Mouse (Mus musculus): ENCODE measurements around the gene Iqgap3. TPM values are rescaled to one million over a fixed set of nuclear protein-coding genes. Genes with fewer than 3 reads are reported as not detected.

Iqgap3 gene
- polyA plus RNA-seq, 1 experiment from 2014 or later: 23.8 TPM

DNA sequence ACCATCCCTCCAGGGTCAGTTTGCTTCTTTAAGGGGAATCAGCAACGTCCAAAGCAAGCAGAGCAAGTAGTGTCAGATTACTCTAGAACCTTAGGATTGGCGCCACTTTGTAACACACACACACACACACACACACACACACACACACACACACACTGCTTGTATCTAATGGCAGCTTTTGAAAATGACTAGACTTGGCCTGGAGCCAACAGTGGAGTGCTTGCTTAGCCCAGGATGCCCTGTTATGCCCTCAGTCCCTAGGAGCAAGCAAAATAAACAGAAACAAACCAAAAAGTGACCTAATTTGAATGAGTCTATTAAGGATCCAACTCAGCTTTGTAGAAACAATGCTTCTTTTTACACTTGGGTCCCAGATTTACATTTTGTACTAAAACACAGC lies 13.4 kb upstream of the Iqgap3 start:
- Histone ChIP-seq H3K36me3 (ENCODE audit: control insufficient read depth, insufficient read depth, low read length) (no peaks in the 10 kb centered on the region), H3K4me2 (ENCODE audit: low read length) (no peak overlapping the region), H3K4me1 (replicated peaks; ENCODE audit: control insufficient read depth, insufficient read depth, low read length) (no peaks in the 10 kb centered on the region), H3K9me3 (ENCODE audit: control insufficient read depth, low read length) (no peaks in the 10 kb centered on the region), H3K4me3 (ENCODE audit: low read depth, low read length) (no peak overlapping the region), H3K9ac (ENCODE audit: low read length) (no peak overlapping the region), H3K27me3 (replicated peaks; ENCODE audit: control insufficient read depth, insufficient read depth, low read length) (no peaks in the 10 kb centered on the region), H3K27ac (ENCODE audit: low read depth) (no peak overlapping the region)
- ATAC-seq (replicated peaks; ENCODE audit: low FRiP score, low TSS enrichment, low read depth) (no peak), DNase-seq (ENCODE audit: low spot score) (no peak)
- 24% methylated on average over 2 of the region's 2 CpGs for WGBS

DNA sequence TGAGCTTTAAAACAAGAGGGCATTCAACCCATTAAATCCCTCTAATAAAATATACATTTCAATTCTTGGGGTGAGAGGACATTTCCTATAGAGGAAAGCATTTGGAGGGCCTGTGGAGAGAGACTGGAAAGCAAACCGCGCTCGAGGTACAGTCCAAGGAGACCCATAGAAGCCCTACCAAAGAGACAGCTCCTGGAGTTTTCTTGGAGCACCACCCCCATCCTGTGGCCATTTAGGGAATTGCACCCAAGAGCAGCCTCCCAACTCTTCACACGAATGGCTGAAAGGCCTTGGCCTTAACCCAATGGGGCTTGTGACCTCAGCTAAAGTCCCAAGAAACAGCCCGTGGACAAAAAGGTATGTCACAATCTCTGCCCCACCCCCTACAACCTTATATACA lies 10.0 kb upstream of the Iqgap3 start:
- no peaks in the 10 kb centered on the region for H3K4me1 ChIP-seq (replicated peaks; ENCODE audit: control insufficient read depth, insufficient read depth, low read length)
- H3K9ac ChIP-seq (ENCODE audit: low read length): no peak overlapping the region
- ATAC-seq (replicated peaks; ENCODE audit: low FRiP score, low TSS enrichment, low read depth) (peak; percentile 64; the same call in 1 of the 2 replicates), DNase-seq (ENCODE audit: low spot score) (peak; percentile 99)
- H3K36me3 ChIP-seq (ENCODE audit: control insufficient read depth, insufficient read depth, low read length): no peaks in the 10 kb centered on the region
- 2% methylated on average over 5 of the region's 5 CpGs for WGBS
- no peak overlapping the region for H3K4me3 ChIP-seq (ENCODE audit: low read depth, low read length)
- no peak overlapping the region for H3K27ac ChIP-seq (ENCODE audit: low read depth)
- no peaks in the 10 kb centered on the region for H3K9me3 ChIP-seq (ENCODE audit: control insufficient read depth, low read length)
- no peaks in the 10 kb centered on the region for H3K27me3 ChIP-seq (replicated peaks; ENCODE audit: control insufficient read depth, insufficient read depth, low read length)
- no peak overlapping the region for H3K4me2 ChIP-seq (ENCODE audit: low read length)

DNA sequence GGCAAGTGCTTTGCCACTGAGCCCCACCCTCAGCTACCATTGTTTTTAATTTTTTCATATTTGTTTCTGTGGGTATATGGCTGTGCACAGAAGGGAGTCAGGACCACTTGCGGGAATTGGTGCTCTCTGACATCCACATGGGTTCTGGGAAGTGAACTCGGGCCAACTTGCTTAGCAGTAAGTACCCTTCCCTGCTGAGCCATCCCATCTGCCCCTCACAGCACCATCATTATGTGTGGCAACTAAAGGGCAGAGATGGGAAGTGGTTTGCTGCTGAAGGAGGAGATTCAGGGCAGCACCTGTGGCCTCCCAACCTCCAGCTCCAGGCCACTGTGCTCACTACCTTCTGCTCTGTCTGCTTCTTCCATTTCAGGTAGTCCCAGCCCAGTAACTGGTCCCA lies 8.1 kb upstream of the Iqgap3 start:
- Histone ChIP-seq H3K4me3 (ENCODE audit: low read depth, low read length) (no peak overlapping the region), H3K27me3 (replicated peaks; ENCODE audit: control insufficient read depth, insufficient read depth, low read length) (no peaks in the 10 kb centered on the region), H3K36me3 (ENCODE audit: control insufficient read depth, insufficient read depth, low read length) (no peaks in the 10 kb centered on the region), H3K4me2 (ENCODE audit: low read length) (no peak overlapping the region), H3K27ac (ENCODE audit: low read depth) (no peak overlapping the region), H3K9me3 (ENCODE audit: control insufficient read depth, low read length) (no peaks in the 10 kb centered on the region), H3K9ac (ENCODE audit: low read length) (no peak overlapping the region), H3K4me1 (replicated peaks; ENCODE audit: control insufficient read depth, insufficient read depth, low read length) (no peaks in the 10 kb centered on the region)
- DNase-seq (ENCODE audit: low spot score): no peak
- ATAC-seq (replicated peaks; ENCODE audit: low FRiP score, low TSS enrichment, low read depth): no peak
- WGBS: 59% methylated on average over 2 of the region's 2 CpGs

DNA sequence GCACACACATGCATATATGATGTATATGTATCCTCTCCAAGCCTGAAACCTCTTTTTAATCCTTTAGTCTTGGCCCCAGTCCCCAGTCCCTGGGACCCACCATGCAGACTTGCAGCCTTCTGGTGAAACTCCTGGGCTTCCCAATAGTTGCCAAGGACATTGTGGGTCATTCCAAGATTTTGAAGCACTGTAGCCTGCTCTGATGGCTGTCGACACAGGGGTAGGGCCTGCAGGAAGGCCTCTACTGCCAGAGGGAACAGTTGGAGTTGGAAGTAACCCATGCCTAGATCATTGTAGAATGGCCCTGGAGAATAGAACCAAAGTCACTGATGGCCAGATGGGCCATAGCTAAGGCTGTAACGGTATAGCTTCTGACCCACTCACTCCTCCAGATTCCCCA lies 7.4 kb upstream of the Iqgap3 start:
- Histone ChIP-seq H3K4me2 (ENCODE audit: low read length) (no peak overlapping the region), H3K9me3 (ENCODE audit: control insufficient read depth, low read length) (no peaks in the 10 kb centered on the region), H3K36me3 (ENCODE audit: control insufficient read depth, insufficient read depth, low read length) (no peaks in the 10 kb centered on the region), H3K4me3 (ENCODE audit: low read depth, low read length) (no peak overlapping the region), H3K27me3 (replicated peaks; ENCODE audit: control insufficient read depth, insufficient read depth, low read length) (no peaks in the 10 kb centered on the region), H3K4me1 (replicated peaks; ENCODE audit: control insufficient read depth, insufficient read depth, low read length) (no peaks in the 10 kb centered on the region), H3K27ac (ENCODE audit: low read depth) (no peak overlapping the region), H3K9ac (ENCODE audit: low read length) (no peak overlapping the region)
- WGBS: 65% methylated on average over 2 of the region's 2 CpGs
- DNase-seq (ENCODE audit: low spot score) (no peak), ATAC-seq (replicated peaks; ENCODE audit: low FRiP score, low TSS enrichment, low read depth) (no peak)

DNA sequence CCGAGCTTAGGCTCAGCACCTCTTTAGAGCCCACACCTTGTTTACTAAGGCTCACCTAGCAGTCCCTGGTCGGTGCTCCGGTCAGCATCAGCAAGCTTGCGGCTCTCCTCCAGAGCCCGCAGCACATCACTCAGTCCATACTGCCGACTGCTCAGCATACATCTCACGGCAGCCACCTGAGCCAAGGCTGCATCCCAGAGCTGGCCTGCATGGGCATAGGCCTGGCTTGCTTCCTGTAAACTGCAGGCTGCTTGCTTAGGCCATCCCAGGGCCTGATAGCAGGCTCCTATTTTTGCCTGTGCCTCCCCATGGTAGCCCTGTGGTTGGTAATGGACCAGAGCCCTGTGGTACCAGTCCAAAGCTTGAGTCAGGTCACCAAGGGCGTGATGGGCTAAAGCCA lies 7.0 kb upstream of the Iqgap3 start:
- H3K4me2 ChIP-seq (ENCODE audit: low read length): no peak overlapping the region
- H3K9ac ChIP-seq (ENCODE audit: low read length): no peak overlapping the region
- no peak overlapping the region for H3K27ac ChIP-seq (ENCODE audit: low read depth)
- no peaks in the 10 kb centered on the region for H3K9me3 ChIP-seq (ENCODE audit: control insufficient read depth, low read length)
- ATAC-seq (replicated peaks; ENCODE audit: low FRiP score, low TSS enrichment, low read depth): no peak
- H3K36me3 ChIP-seq (ENCODE audit: control insufficient read depth, insufficient read depth, low read length): no peaks in the 10 kb centered on the region
- DNase-seq (ENCODE audit: low spot score): no peak
- H3K4me1 ChIP-seq (replicated peaks; ENCODE audit: control insufficient read depth, insufficient read depth, low read length): no peaks in the 10 kb centered on the region
- no peaks in the 10 kb centered on the region for H3K27me3 ChIP-seq (replicated peaks; ENCODE audit: control insufficient read depth, insufficient read depth, low read length)
- no peak overlapping the region for H3K4me3 ChIP-seq (ENCODE audit: low read depth, low read length)
- 78% methylated on average over 8 of the region's 8 CpGs for WGBS

DNA sequence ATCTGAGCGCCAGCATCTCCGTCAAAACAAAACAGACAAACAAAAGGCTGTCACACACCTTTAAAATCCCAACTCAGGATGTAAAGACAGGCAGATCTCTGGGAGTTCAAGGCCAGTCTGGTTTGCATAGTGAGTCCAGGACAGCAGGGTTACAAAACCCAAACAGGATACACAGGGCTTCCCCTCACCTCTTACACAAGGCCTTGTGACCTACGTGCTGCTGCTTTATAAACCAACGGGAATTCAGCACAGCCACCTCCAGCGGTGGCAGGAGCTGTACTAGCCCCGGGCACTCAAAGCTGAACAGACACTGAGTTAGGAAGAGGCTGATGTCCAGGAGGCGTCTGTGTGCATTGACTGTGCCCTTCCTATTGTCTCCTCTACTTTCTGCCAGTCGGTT lies 4.3 kb upstream of the Iqgap3 start:
- WGBS: 46% methylated on average over 8 of the region's 8 CpGs
- no peak for ATAC-seq (replicated peaks; ENCODE audit: low FRiP score, low TSS enrichment, low read depth)

DNA sequence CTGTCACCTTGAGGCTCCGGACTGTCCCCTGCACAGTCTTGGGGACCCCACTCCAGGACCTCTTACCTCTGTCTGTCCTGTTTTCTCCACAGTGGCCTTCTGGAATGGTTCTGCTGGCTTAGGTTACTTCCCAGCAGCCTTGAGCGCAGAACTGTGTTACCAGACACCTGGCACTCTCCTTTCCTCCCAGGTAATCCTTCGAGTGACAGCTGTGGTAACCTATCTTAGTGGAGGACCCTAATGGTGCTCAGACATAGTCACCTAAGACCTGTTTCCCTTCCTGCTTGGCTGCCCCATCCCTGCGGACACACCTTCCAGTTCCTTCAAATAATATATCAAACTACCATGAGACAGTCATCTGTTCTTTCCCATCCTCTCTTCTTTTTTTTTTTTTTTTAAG lies 3.6 kb upstream of the Iqgap3 start, which contains the start of gene Ttc24:
Ttc24 (minus strand) TSS at position 101 of the 400 bp plus-strand sequence.
- ATAC-seq (replicated peaks; ENCODE audit: low FRiP score, low TSS enrichment, low read depth) (no peak), DNase-seq (ENCODE audit: low spot score) (no peak)
- Histone ChIP-seq H3K4me1 (replicated peaks; ENCODE audit: control insufficient read depth, insufficient read depth, low read length) (peaks cover 10% of the 10 kb centered on the region; the same call in 1 of the 2 replicates), H3K4me3 (ENCODE audit: low read depth, low read length) (no peak within 1 kb of the TSS), H3K4me2 (ENCODE audit: low read length) (no peak within 1 kb of the TSS), H3K9ac (ENCODE audit: low read length) (no peak within 1 kb of the TSS), H3K36me3 (ENCODE audit: control insufficient read depth, insufficient read depth, low read length) (no peaks in the 10 kb centered on the region), H3K27me3 (replicated peaks; ENCODE audit: control insufficient read depth, insufficient read depth, low read length) (no peaks in the 10 kb centered on the region), H3K9me3 (ENCODE audit: control insufficient read depth, low read length) (no peaks in the 10 kb centered on the region), H3K27ac (ENCODE audit: low read depth) (no peak within 1 kb of the TSS)
- WGBS: 74% methylated on average over 4 of the region's 4 CpGs

More for the DNA sequence above, 4.3 kb upstream of the Iqgap3 start:
- Histone ChIP-seq H3K4me1 (replicated peaks; ENCODE audit: control insufficient read depth, insufficient read depth, low read length) (peaks cover 3% of the 10 kb centered on the region; the same call in 1 of the 2 replicates), H3K4me3 (ENCODE audit: low read depth, low read length) (no peak overlapping the region), H3K4me2 (ENCODE audit: low read length) (no peak overlapping the region), H3K27ac (ENCODE audit: low read depth) (no peak overlapping the region), H3K27me3 (replicated peaks; ENCODE audit: control insufficient read depth, insufficient read depth, low read length) (no peaks in the 10 kb centered on the region), H3K9me3 (ENCODE audit: control insufficient read depth, low read length) (no peaks in the 10 kb centered on the region), H3K36me3 (ENCODE audit: control insufficient read depth, insufficient read depth, low read length) (no peaks in the 10 kb centered on the region), H3K9ac (ENCODE audit: low read length) (no peak overlapping the region)
- no peak for DNase-seq (ENCODE audit: low spot score)

DNA sequence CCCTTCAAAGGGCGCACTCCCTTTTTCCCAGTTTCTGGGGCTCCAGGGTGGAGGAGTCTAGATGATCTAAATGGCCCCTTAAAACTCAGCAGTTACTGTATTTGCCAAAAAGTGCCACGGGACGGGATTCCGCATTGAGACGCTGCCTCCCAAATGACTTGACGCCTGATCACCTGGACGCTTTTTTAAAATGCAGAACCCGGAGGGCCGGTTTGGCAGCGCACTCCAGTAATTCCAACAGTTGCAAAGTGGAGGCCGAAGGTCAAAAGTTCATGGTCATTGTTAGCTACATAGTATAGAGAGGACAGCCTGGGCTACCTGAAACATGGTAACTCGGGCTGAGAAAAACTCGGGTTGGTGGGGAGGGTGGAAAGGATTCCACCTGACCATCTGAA lies 450 bp downstream of the Iqgap3 start:
- Histone ChIP-seq H3K36me3 (ENCODE audit: control insufficient read depth, insufficient read depth, low read length) (peaks cover 18% of the 10 kb centered on the region), H3K4me1 (replicated peaks; ENCODE audit: control insufficient read depth, insufficient read depth, low read length) (peaks cover 10% of the 10 kb centered on the region; the same call in 1 of the 2 replicates), H3K9ac (ENCODE audit: low read length) (peak overlapping the region; percentile 48), H3K27me3 (replicated peaks; ENCODE audit: control insufficient read depth, insufficient read depth, low read length) (no peaks in the 10 kb centered on the region), H3K4me2 (ENCODE audit: low read length) (peak overlapping the region; percentile 57), H3K9me3 (ENCODE audit: control insufficient read depth, low read length) (no peaks in the 10 kb centered on the region), H3K27ac (ENCODE audit: low read depth) (no peak overlapping the region), H3K4me3 (ENCODE audit: low read depth, low read length) (peak overlapping the region; percentile 49)
- DNase-seq (ENCODE audit: low spot score) (no peak), ATAC-seq (replicated peaks; ENCODE audit: low FRiP score, low TSS enrichment, low read depth) (no peak)
- whole genome bisulfite sequencing: 3% methylated on average over 13 of the region's 13 CpGs

DNA sequence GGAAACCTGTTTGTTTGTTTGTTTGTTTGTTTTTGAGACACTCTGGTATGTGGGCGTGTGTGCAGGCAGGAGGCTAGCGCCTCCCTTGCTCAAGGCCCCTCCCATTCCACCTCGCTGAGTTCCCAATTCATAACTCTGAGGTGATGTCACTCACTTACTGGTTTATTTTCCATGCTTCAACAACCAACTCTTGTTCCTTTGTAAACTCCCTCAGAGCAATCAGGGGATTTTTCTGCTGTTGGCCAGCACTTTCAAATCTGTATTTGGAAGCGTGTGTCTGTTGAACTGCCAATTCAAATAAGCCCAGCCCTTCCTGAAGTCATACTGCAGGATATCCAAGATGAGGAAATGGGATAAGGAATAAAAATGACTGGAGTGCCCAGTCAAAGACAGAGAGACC lies 892 bp downstream of the Iqgap3 start:
- Histone ChIP-seq H3K36me3 (ENCODE audit: control insufficient read depth, insufficient read depth, low read length) (peaks cover 18% of the 10 kb centered on the region), H3K4me3 (ENCODE audit: low read depth, low read length) (peak overlapping the region; percentile 49), H3K4me2 (ENCODE audit: low read length) (peak overlapping the region; percentile 57), H3K27ac (ENCODE audit: low read depth) (no peak overlapping the region), H3K9me3 (ENCODE audit: control insufficient read depth, low read length) (no peaks in the 10 kb centered on the region), H3K27me3 (replicated peaks; ENCODE audit: control insufficient read depth, insufficient read depth, low read length) (no peaks in the 10 kb centered on the region), H3K4me1 (replicated peaks; ENCODE audit: control insufficient read depth, insufficient read depth, low read length) (peaks cover 10% of the 10 kb centered on the region; the same call in 1 of the 2 replicates), H3K9ac (ENCODE audit: low read length) (peak overlapping the region; percentile 48; the same call in 1 of the 2 replicates)
- WGBS: 5% methylated on average over 4 of the region's 4 CpGs
- DNase-seq (ENCODE audit: low spot score) (peak; percentile 55), ATAC-seq (replicated peaks; ENCODE audit: low FRiP score, low TSS enrichment, low read depth) (no peak)
